Mouse (Mus musculus): ENCODE measurements at regions not wholly inside any gene's neighbourhood (a gene's known extent, or its start where the extent isn't known, plus 50 kb on each side); places are given as distances from the start of the nearest gene placed in this dataset. TPM values are rescaled to one million over a fixed set of nuclear protein-coding genes. Genes with fewer than 3 reads are reported as not detected.
"Not testable (repeated sequence)": the region's sequence is repeated elsewhere in the genome, so short reads cannot be mapped to it uniquely, and the experiment has no call there.

DNA sequence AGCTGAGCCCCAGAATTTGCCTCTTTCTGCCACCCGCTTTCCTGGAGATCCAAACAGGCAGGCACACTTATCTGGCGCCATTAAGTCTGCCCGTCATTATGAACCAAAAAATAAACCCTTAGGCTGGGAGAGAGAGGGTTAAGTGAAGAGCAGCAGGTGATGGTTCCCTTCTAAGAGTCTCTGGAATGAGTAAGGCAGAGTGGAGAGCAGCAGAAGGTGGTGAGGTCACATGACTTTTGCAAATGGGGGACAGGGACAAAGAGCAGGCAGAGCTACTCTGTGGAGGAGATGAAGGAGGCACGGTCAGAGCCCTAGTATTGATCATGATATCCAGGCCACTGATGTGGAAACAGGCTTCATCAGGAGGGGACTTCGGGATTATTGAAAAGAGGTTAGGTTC lies 64.2 kb upstream of the Gadl1 start:
- no peaks in the 10 kb centered on the region for H3K9me3 ChIP-seq
- ATAC-seq (ENCODE audit: low FRiP score, low read depth): no peak
- no peak overlapping the region for H3K4me2 ChIP-seq (replicated peaks)
- no peak overlapping the region for H3K4me3 ChIP-seq
- H3K9ac ChIP-seq (replicated peaks): no peak overlapping the region
- H3K27ac ChIP-seq (replicated peaks): no peak overlapping the region
- no peaks in the 10 kb centered on the region for H3K27me3 ChIP-seq
- WGBS: 74% methylated on average over 5 of the region's 5 CpGs
- H3K36me3 ChIP-seq: no peaks in the 10 kb centered on the region
- H3K4me1 ChIP-seq: 0 out of 2 replicates have a peak, but pooled peaks cover 2% of the 10 kb centered on the region

DNA sequence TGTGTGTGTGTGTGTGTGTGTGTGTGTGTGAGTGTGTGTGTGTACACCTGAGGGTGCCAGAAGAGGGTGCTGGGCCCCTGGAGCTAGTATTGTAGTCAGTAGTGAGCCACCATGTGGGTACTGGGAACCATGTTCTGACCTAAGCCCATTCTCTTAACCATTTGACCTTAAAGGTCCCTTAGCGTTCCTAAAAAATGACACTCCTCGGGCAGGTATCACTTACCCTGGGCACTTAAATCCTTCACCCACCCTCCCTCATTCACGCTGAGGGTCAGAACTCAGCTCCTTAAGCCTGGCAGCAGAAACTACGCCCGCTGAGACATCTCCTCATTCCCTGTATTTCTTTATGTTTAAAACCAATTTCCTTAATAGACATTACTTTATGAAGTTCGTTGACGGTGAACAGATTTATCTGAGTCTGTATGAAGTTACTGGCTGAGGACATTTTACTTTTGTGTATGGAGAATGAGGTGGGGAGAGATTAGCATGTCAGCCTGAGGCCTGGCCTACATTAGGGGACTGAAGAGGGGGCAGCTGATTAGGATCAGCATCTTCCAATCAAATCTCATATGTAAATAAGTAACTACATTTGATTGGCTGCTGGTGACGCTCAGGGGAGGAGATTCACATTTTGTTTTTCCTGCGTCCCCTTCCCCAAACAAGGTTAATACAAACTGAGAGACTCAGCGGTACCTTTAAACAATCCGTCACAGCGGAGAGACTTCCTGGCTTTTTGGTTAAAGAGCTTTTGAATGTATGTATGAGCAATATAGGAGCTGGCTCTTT lies 61.8 kb upstream of the Gadl1 start:
- no peaks in the 10 kb centered on the region for H3K4me1 ChIP-seq
- no peak overlapping the region for H3K27ac ChIP-seq (replicated peaks)
- H3K4me3 ChIP-seq: peak overlapping the region; percentile 24
- peak; percentile 92 for ATAC-seq (ENCODE audit: low FRiP score, low read depth)
- H3K36me3 ChIP-seq: no peaks in the 10 kb centered on the region
- H3K9ac ChIP-seq (replicated peaks): no peak overlapping the region
- peak overlapping the region; percentile 38 for H3K4me2 ChIP-seq (replicated peaks)
- 39% methylated on average over 12 of the region's 12 CpGs for WGBS
- no peaks in the 10 kb centered on the region for H3K9me3 ChIP-seq
- H3K27me3 ChIP-seq: no peaks in the 10 kb centered on the region

DNA sequence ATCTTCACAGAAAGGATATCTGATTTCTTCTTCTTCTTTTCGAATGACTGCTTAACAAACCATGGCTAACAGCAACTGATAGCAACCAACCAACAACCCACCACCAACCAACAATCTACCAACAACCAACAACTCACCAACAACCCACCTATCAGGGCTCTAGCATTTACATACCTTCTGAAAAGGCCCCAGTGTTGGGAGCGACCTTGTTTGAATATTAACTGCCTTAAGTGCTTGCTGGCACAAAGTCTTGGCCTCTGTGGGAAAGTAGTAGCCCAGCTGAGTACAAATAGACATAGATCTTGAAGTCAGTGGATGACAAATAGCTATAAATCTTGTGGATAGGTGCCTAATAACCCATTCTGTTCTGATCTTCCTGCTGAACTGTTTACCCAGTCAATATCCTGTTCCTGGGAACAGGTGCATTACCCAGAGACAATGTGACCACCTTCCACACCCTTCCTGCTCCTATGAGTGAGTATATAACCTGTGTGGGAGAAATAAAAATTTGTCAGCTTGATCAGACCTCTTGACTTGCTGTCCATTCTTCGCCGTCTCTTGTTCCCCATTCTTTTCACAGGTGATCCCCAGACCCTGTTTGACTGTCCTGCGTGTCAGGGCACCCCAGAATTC lies 55.9 kb upstream of the Gadl1 start:
- H3K9me3 ChIP-seq; H3K27ac ChIP-seq (replicated peaks); ATAC-seq (ENCODE audit: low FRiP score, low read depth); H3K4me3 ChIP-seq; H3K4me2 ChIP-seq (replicated peaks); H3K9ac ChIP-seq (replicated peaks); H3K4me1 ChIP-seq; H3K27me3 ChIP-seq; H3K36me3 ChIP-seq: not testable (repeated sequence)
- 80% methylated on average over 5 of the region's 5 CpGs for WGBS

DNA sequence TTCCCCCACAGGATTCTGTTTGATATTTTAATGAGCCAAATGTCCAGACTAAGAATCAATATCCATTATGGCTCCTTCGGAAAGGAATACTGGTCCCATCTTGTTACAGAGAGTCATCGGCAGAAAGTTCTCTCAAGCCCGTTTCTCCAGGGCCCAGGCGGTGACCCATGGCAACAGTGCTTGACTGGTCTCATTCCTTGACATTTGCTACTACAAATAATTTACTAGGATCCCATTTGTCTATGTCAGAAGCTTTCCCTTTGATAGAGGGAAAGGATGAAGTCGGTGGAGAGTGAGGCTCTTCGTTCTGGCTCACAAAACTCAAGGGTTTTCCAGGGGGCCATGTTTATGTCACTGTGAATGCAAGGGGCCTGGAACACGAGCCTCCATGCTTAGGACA lies 52.0 kb upstream of the Gadl1 start:
- H3K9ac ChIP-seq (replicated peaks): no peak overlapping the region
- H3K27ac ChIP-seq (replicated peaks): no peak overlapping the region
- no peaks in the 10 kb centered on the region for H3K27me3 ChIP-seq
- no peak overlapping the region for H3K4me3 ChIP-seq
- no peaks in the 10 kb centered on the region for H3K36me3 ChIP-seq
- H3K4me1 ChIP-seq: no peaks in the 10 kb centered on the region
- H3K9me3 ChIP-seq: no peaks in the 10 kb centered on the region
- WGBS: 78% methylated on average over 7 of the region's 7 CpGs
- H3K4me2 ChIP-seq (replicated peaks): no peak overlapping the region
- ATAC-seq (ENCODE audit: low FRiP score, low read depth): no peak

DNA sequence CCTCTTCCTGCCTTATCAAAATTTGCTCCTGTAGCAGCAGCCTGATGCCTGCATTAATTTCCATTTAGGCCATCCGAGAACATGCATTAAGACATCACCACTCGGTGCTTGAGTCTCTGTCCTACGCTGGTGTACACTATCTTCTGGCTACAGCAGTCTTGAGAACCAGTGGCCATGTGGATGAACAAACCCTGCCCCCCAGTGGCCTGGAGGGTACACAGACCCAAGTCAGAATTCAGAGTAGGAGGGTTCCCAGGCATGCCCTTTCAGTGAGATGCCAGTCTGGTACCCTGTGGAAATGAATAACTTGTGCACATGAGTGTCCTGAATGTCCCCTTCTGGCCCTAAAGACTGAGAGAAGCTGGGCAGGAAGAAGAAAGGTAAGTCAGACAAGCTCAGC lies 50.4 kb upstream of the Gadl1 start:
- H3K36me3 ChIP-seq: no peaks in the 10 kb centered on the region

More for the DNA sequence above, 50.4 kb upstream of the Gadl1 start:
- H3K4me2 ChIP-seq (replicated peaks): no peak overlapping the region
- no peaks in the 10 kb centered on the region for H3K27me3 ChIP-seq
- H3K27ac ChIP-seq (replicated peaks): no peak overlapping the region
- H3K9me3 ChIP-seq: no peaks in the 10 kb centered on the region
- H3K4me3 ChIP-seq: no peak overlapping the region
- 86% methylated on average over 3 of the region's 3 CpGs for WGBS
- no peaks in the 10 kb centered on the region for H3K4me1 ChIP-seq
- no peak overlapping the region for H3K9ac ChIP-seq (replicated peaks)
- no peak for ATAC-seq (ENCODE audit: low FRiP score, low read depth)

MicroRNA genes in the stretch of these regions (microRNA counts, 519-probe panel; counts per million panel counts)
- not detected for microRNA mmu-miR-467h+mmu-miR-669d+mmu-miR-669l

Small RNAs in the stretch of these regions (microRNA-seq; reads per million reads assigned to microRNA genes)
- gene Gm22243 (not detected), gene Gm25510 (not detected), gene Gm26303 (not detected), gene Mir467h (not detected)
